Mouse (Mus musculus): Measurements from ENCODE around the gene Slc29a2.

DNA sequence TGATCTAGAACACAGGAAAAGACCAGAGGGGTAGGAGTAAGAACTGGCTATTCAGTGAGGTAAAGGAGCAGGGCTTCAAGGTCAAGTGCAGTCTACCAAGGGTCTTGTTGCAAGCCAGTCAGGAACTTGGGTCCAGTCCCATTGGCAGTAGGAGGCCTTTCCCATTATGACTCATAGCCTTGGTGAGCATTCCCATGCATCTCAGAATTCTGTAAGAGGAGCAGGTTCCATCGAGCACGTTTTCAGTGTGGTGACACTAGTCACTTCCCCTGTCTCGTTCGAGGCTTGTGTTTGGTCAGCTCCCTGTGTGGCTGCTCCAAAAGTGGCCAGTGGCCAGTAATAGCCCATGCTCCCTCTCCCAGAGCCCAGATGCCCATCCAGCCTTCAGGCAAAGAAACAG lies 21.9 kb downstream of the Slc29a2 start:
- no peak for TF ChIP-seq CTCF (IDR thresholded peaks at IDR 0.05; ENCODE audit: low read depth)
- no peak for TF ChIP-seq EP300 (IDR thresholded peaks at IDR 0.05; ENCODE audit: low read depth)
